Mouse (Mus musculus): ENCODE measurements at regions not wholly inside any gene's neighbourhood (a gene's known extent, or its start where the extent isn't known, plus 50 kb on each side); places are given as distances from the start of the nearest gene placed in this dataset.

- TF ChIP-seq CTCF (IDR thresholded peaks at IDR 0.05; ENCODE audit: insufficient read depth, low read length): no peak
- no peak for TF ChIP-seq POLR2A (IDR thresholded peaks at IDR 0.05; ENCODE audit: borderline replicate concordance, extremely low read depth, low read depth, low read length)
Observed at GRCm38 (mm10) chr2:74014201-74014600, 103.1 kb upstream of the Atp5g3 start.

Data from lung, adult 2 months (tissue).